Mouse (Mus musculus) thymus, postnatal 36 days (tissue): ENCODE measurements around the gene Tmub2.

Source experiments
- DNase-seq, 2 experiments: peaks; one replicate each; pipeline ENCODE4 v3.0.0; 2022; ENCODE audit warnings: mixed read lengths in 2 of 2

Tmub2 gene

GRCm38 (mm10) chr11:102284501-102285094 lies at the start of gene Tmub2:
Gene Tmub2 (plus strand): TSS chr11:102284931.
- DNase-seq, result peak; percentile 93 to 96

DNA sequence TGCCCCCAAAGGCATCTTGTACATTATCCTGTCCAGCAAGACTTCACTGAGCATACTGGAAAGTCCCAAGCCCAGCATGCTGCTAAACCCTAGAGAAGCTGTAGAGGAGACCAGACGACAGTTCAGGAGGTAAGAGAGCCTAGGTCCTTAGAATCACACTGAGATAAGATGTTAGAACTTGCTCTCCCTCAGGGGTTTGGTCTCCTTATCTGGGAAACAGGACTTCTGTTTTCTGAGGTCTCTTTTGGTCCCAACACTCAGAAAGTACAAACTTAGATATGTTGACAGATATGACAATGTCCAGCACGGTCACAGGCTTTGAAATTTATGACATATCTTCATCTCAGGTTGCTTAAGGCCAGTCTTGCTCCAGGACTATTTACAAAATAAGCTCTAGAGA lies 48.7 kb upstream of the Tmub2 start:
- no peak for DNase-seq

GRCm38 (mm10) chr11:102240636-102241035 lies 44.1 kb upstream of the Tmub2 start:
- DNase-seq, result no peak

GRCm38 (mm10) chr11:102241246-102241645 lies 43.5 kb upstream of the Tmub2 start:
- DNase-seq, result no peak

DNA sequence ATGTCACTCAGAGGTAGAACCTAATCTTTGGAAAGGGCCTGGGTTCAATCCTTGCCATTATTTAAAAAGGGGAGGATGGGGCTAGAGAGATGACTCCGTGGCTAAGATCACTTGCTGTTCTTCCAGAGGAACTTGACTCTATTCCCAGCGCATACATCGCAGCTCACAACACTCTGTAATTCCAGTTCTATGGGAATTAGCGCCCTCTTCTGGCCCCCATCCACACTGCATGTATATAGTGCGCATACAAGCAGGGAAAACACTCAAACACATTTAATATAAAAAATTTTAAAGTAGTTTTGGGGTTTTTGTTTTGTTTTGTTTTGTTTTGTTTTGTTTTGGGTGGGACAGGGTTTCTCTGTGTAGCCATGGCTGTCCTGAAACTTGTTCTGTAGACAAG lies 42.9 kb upstream of the Tmub2 start:
- no peak for DNase-seq

- peak in 1 of 2 experiments; percentile 17 for DNase-seq
Observed at GRCm38 (mm10) chr11:102244926-102245449, 39.7 kb upstream of the Tmub2 start.

GRCm38 (mm10) chr11:102245581-102246272 lies 39.0 kb upstream of the Tmub2 start:
- no peak for DNase-seq

DNA sequence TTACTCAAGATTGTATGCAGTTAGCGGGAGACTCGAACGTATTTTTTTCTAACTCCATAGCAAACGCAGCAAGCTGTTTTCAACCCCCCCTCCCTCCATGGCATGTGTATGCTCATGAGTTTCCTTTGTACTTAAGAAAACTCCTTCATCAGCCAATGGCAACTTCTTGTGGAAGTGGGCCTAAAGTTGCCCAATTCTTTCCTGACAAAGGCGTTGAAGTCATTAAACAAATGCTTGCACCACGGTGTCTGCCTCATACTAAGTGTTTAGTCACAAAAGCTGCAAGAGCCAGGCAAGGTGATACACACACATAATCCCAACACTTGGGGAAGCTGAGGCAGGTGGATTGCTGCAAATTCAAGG lies 38.5 kb upstream of the Tmub2 start:
- no peak for DNase-seq

- no peak for DNase-seq
Observed at GRCm38 (mm10) chr11:102246871-102247270, 37.9 kb upstream of the Tmub2 start.

DNA sequence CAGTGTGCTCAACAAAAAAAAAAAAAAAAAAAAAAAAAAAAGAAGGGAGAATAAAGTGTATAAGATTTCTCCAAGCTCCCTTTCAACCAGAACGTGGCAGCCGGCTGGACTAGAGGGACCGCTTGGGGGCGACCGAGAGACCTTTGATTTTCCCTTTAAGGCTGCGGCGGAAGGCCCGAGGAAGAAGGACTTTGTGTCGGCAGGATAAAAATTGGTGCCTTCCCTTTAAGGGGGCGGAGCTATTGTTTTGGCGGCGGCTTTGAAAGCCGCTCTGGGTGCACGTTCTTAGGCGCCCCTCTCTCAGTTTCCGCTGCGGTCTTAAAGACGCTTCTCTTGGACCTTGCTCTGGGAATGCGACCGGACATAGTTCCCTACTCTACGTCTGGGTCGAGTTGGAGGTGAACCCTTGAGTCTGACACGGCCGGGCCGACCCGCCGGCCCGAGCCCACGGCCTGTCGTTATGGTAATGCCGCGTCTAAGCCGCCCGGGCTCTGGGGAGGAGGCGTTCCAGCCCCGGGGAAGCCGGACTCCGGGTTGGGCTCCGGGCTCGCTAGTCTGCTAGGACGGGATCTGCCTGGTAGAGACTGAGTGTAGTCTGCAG lies 36.0 kb upstream of the Tmub2 start, which contains the start of gene BC030867:
TSS of gene BC030867 (plus strand) at position 253 of the 601 bp plus-strand sequence.
- DNase-seq, result peak; percentile 88 to 94

DNA sequence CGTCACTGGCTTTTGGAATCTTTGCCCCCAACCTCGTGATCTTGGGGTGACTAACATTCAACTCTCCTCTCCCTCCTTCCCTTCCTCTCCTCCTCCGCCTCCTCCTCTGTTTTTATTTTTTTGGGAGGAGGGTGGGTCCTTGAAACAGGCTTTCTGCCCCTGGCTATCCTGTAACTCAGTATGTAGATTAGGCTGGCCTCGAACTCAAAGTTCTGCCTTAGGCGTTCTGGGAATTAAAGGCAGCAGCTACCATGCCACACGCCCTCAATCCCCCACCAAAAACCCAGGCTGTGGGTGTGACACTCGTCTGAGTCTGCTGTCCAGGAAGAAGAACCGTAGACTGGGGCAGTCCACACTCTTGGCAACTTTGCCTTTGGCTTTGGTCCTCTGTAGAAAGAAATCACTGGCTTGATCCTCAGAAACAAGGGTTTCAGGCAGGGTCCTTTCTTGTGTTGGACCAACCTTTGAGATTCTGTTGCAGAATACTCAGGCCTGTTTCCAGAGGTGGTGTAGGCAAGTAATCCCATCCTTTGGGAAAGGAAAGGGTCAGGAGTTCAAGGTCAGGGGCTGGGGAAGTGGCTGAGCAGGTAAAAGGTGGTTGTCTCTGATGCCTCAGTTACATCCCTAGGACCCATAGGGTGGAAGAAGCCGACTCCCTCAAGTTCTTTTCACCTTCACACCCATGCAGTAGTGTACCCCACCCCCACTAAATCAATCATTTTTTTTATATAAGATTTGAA lies 35.2 kb upstream of the Tmub2 start:
- no peak for DNase-seq

GRCm38 (mm10) chr11:102257514-102257913 lies 27.2 kb upstream of the Tmub2 start:
- no peak for DNase-seq

DNA sequence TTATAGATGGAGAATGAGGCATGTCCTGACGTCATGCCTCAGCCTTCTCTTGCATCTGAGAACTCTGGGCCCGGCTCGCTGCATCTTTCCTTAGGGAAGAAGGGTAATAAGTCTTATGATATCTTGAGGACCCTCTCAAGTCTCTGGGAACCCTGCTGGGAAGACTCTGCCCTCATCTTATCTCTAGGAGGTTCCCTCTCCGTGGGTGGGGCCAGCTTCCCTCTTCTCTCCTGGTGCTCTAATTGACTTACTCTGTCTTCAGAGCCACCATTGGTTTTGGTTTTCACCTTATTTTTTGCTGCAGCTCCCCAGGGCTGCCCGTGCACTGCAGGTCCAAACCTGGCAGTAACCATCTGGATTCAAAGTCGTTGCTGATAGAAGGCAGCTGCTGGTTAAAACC lies 26.6 kb upstream of the Tmub2 start:
- no peak for DNase-seq

GRCm38 (mm10) chr11:102258521-102258920 lies 26.2 kb upstream of the Tmub2 start:
- no peak for DNase-seq

- DNase-seq, result no peak
Observed at GRCm38 (mm10) chr11:102263211-102263610, 21.5 kb upstream of the Tmub2 start.

GRCm38 (mm10) chr11:102265816-102266215 lies 18.9 kb upstream of the Tmub2 start:
- DNase-seq, result no peak

- no peak for DNase-seq
Observed at GRCm38 (mm10) chr11:102266631-102267355, 17.9 kb upstream of the Tmub2 start.

DNA sequence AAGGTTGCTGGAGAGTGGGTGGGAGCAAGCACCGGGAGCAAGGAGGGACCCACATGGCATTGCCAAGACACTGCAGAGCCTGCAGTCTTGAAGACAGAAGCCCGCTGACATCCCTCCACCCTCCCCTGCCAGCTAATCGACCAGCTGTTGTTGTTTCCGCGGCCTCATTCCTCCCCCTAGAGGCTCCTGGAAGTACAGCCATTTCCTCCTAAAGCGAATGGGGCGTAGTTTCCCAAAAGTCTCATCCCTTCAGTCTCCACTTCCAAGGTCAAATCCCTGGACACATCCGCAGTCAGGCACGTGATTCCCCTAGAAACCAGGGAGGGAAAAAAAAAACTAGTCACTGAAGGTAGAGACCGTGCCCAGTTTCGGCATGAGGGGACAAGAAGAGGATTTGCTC lies 17.3 kb upstream of the Tmub2 start:
- peak; percentile 52 to 57 for DNase-seq

DNA sequence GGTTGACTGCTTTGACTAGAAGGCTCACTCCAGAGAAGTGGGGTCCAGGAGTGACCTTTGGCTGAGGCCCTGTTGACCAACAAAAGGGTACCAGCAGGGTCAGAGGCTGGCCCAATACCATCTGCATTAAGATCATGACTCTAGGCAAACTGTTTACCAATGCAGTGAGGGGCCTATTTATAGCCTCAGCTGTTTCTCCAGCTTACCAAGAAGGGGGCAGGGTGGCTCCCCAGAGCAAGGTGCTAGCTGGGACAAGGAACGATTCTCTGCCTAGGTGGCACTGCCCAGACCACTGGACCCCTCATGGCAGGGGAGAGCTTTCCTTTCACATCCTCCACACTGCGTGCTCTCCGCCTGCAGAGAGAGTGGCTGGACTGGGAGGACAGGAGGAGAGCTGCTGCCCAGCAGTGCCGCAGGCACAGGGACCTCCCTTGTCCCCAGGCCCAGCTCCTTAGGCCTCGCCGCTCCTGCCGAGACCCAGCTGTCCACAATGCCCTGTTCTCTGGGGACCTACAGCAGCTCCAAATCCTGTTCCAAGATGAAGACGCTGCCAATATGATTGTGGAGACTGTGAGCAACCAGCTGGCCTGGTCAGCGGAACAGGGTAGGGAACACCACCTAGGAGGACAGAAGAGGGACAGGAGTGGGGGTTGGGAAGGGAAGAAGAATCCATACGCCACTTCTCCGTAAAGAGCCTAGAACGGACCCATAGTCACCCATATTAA lies 16.0 kb upstream of the Tmub2 start, which contains the start of gene Asb16:
TSS of gene Asb16 (plus strand) at position 224 of the 725 bp plus-strand sequence.
- DNase-seq, result no peak

DNA sequence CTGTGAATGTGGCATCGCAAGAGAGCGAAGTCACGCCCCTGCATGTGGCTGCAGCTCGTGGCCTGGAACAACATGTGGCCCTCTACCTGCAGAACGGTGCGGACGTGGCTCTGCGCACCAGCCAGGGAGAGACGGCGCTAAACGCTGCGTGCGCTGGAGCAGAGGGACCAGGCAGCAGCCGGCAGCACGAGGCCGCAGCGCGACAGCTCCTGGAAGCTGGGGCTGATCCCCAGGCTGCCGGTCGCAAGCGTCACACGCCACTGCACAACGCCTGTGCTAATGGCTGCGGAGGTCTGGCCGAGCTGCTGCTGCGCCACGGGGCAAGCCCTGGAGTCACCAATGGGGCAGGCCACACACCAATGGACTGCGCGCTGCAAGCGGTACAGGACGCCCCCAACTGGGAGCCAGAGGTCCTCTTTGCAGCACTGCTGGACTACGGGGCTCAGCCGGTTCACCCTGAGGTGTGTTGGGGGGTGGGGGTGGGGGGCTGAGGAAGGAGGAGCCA lies 8.3 kb upstream of the Tmub2 start:
- peak in 1 of 2 experiments; percentile 10 for DNase-seq

- DNase-seq, result no peak
Observed at GRCm38 (mm10) chr11:102277754-102278153, 7.0 kb upstream of the Tmub2 start.
